Mouse (Mus musculus) embryonic fibroblast, embryonic 13.5 days (primary cell): ENCODE measurements around the gene Crb3. TPM values are rescaled to one million over a fixed set of nuclear protein-coding genes. Genes with fewer than 3 reads are reported as not detected.
A peak's percentile ranks its signal among the peaks of the same experiment; 100 is the strongest.
"Not testable (repeated sequence)": the region's sequence is repeated elsewhere in the genome, so short reads cannot be mapped to it uniquely, and the experiment has no call there.

Experiments
- H3K27ac ChIP-seq: 2 replicates; pipeline ENCODE4 v1.5.1; 2012; ENCODE audit warnings: low read length, control low read depth, inconsistent platforms; ENCODE audit not compliant: insufficient read depth
- H3K4me1 ChIP-seq: 2 replicates; pipeline ENCODE4 v1.6.1; 2011; ENCODE audit warnings: low read length; ENCODE audit not compliant: control insufficient read depth, insufficient read depth
- H3K4me3 ChIP-seq: 2 replicates; pipeline ENCODE4 v1.5.1; 2011; ENCODE audit warnings: mild to moderate bottlenecking, control low read depth, low read length; ENCODE audit not compliant: insufficient read depth
- CTCF ChIP-seq: IDR thresholded peaks from 2 replicates; pipeline ENCODE4 v1.5.1; 2011; ENCODE audit warnings: mild to moderate bottlenecking, control low read depth, low read length, moderate library complexity, borderline replicate concordance; ENCODE audit not compliant: insufficient read depth
- POLR2A ChIP-seq: IDR thresholded peaks from 2 replicates; pipeline ENCODE4 v1.6.1; 2011; ENCODE audit warnings: low read depth, mild to moderate bottlenecking, control low read depth, low read length, moderate library complexity
- polyA plus RNA-seq: library from polyadenylated mRNA; stranded (reverse); fragments of >200 nt; gene quantifications from 2 replicates; pipeline ENCODE4 v1.2.4, GENCODE M21; 2011; ENCODE audit warnings: low read depth; ENCODE audit not compliant: missing spikeins, insufficient read length

Gene Crb3
- polyA plus RNA-seq, 1 experiment = not detected

GRCm38 (mm10) chr17:57031661-57032420, 27.1 kb upstream of the Crb3 start:
- TF ChIP-seq POLR2A (peak; percentile 91), CTCF (no peak)
- H3K4me1 ChIP-seq = peaks cover 2% of the 10 kb centered on the region; the same call in 1 of the 2 replicates
- H3K4me3 ChIP-seq = peak overlapping the region; percentile 13
- peak overlapping the region; percentile 60 for H3K27ac ChIP-seq

GRCm38 (mm10) chr17:57032854-57033253, 26.1 kb upstream of the Crb3 start:
- no peak overlapping the region for H3K4me3 ChIP-seq
- TF ChIP-seq CTCF (no peak), POLR2A (peak; percentile 31; the same call in 1 of the 2 replicates)

GRCm38 (mm10) chr17:57038978-57039377, 19.9 kb upstream of the Crb3 start:
- Histone ChIP-seq H3K27ac (no peak overlapping the region), H3K4me3 (no peak overlapping the region), H3K4me1 (no peaks in the 10 kb centered on the region)
- TF ChIP-seq POLR2A = no peak
- TF ChIP-seq CTCF = no peak

More at GRCm38 (mm10) chr17:57032854-57033253, 26.1 kb upstream of the Crb3 start:
- Histone ChIP-seq H3K27ac (no peak overlapping the region), H3K4me1 (peaks cover 2% of the 10 kb centered on the region; the same call in 1 of the 2 replicates)

- Histone ChIP-seq H3K27ac (no peak within 1 kb of the TSS), H3K4me1 (no peaks in the 10 kb centered on the region), H3K4me3 (no peak within 1 kb of the TSS)
- no peak for TF ChIP-seq CTCF
- TF ChIP-seq POLR2A = no peak
Measured at GRCm38 (mm10) chr17:57041554-57041953, 17.4 kb upstream of the Crb3 start, which contains the start of gene Slc25a41. Slc25a41 (minus strand) TSS chr17:57041654.

GRCm38 (mm10) chr17:57047406-57047805, 11.5 kb upstream of the Crb3 start:
- no peak for TF ChIP-seq CTCF
- no peak for TF ChIP-seq POLR2A
- Histone ChIP-seq H3K27ac (no peak overlapping the region), H3K4me1 (no peaks in the 10 kb centered on the region), H3K4me3 (no peak overlapping the region)

- H3K27ac ChIP-seq = no peak overlapping the region
- H3K4me3 ChIP-seq = no peak overlapping the region
Measured at GRCm38 (mm10) chr17:57048816-57049215, 10.1 kb upstream of the Crb3 start.

GRCm38 (mm10) chr17:57051679-57052078, 7.2 kb upstream of the Crb3 start:
- not testable (repeated sequence) for H3K4me1 ChIP-seq, H3K27ac ChIP-seq, H3K4me3 ChIP-seq

More at GRCm38 (mm10) chr17:57048816-57049215, 10.1 kb upstream of the Crb3 start:
- H3K4me1 ChIP-seq = no peaks in the 10 kb centered on the region
- no peak for TF ChIP-seq POLR2A
- TF ChIP-seq CTCF = no peak

- Histone ChIP-seq H3K27ac (no peak overlapping the region), H3K4me3 (no peak overlapping the region), H3K4me1 (no peaks in the 10 kb centered on the region)
- TF ChIP-seq POLR2A (no peak), CTCF (no peak)
Measured at GRCm38 (mm10) chr17:57056246-57056645, 2.7 kb upstream of the Crb3 start.

GRCm38 (mm10) chr17:57059486-57059977, 627 bp downstream of the Crb3 start, which contains the start of gene Slc25a23:
Slc25a23 (minus strand) TSS chr17:57059863.
- Histone ChIP-seq H3K27ac (no peak within 1 kb of the TSS), H3K4me3 (peak within 1 kb of the TSS; percentile 80), H3K4me1 (no peaks in the 10 kb centered on the region)
- TF ChIP-seq CTCF = no peak

GRCm38 (mm10) chr17:57060231-57060801, 1.4 kb downstream of the Crb3 start:
- no peak for TF ChIP-seq CTCF
- TF ChIP-seq POLR2A = no peak
- Histone ChIP-seq H3K4me1 (no peaks in the 10 kb centered on the region), H3K4me3 (peak overlapping the region; percentile 80), H3K27ac (no peak overlapping the region)

- Histone ChIP-seq H3K4me1 (no peaks in the 10 kb centered on the region), H3K4me3 (no peak overlapping the region), H3K27ac (no peak overlapping the region)
- TF ChIP-seq CTCF = no peak
- no peak for TF ChIP-seq POLR2A
Measured at GRCm38 (mm10) chr17:57061069-57061468, 2.2 kb downstream of the Crb3 start.
